Mouse (Mus musculus): ENCODE measurements around the gene Bcam. TPM values are rescaled to one million over a fixed set of nuclear protein-coding genes. Genes with fewer than 3 reads are reported as not detected.

Gene Bcam
- polyA plus RNA-seq, 1 experiment from 2014 or later: 59.7 TPM

Other genes starting within 250 kb of the Bcam start
- 33.2 and 39.7 TPM in 2 replicates for gene Ppp1r37, start 207.9 kb downstream of the Bcam start, polyA plus RNA-seq (2016; fragmentation: Nextera tagmentation; extraction: Ambion mirVana)
- 0.38 and 0.61 TPM in 2 replicates for gene Zfp296, start 193.7 kb downstream of the Bcam start, polyA plus RNA-seq (2016; fragmentation: Nextera tagmentation; extraction: Ambion mirVana)
- 167 and 170 TPM in 2 replicates for gene Gemin7, start 193.4 kb downstream of the Bcam start, polyA plus RNA-seq (2016; fragmentation: Nextera tagmentation; extraction: Ambion mirVana)
- 77.4 and 78.4 TPM in 2 replicates for gene Clasrp, start 166.5 kb downstream of the Bcam start, polyA plus RNA-seq (2016; fragmentation: Nextera tagmentation; extraction: Ambion mirVana)
- gene Relb, start 141.6 kb downstream of the Bcam start, polyA plus RNA-seq (2016; fragmentation: Nextera tagmentation; extraction: Ambion mirVana): 5.8 and 7.3 TPM in 2 replicates
- gene Clptm1, start 106.0 kb downstream of the Bcam start, polyA plus RNA-seq (2016; fragmentation: Nextera tagmentation; extraction: Ambion mirVana): 92.6 and 94.2 TPM in 2 replicates
- gene Apoc2, start 93.1 kb downstream of the Bcam start, polyA plus RNA-seq (2016; fragmentation: Nextera tagmentation; extraction: Ambion mirVana): 0.97 TPM in 1 of 2 replicates, not detected in the other
- gene Gm44805, start 89.6 kb downstream of the Bcam start, polyA plus RNA-seq (2016; fragmentation: Nextera tagmentation; extraction: Ambion mirVana): not detected in 2 replicates
- not detected in 2 replicates for gene Apoc4, start 89.5 kb downstream of the Bcam start, polyA plus RNA-seq (2016; fragmentation: Nextera tagmentation; extraction: Ambion mirVana)
- 4.6 and 7.0 TPM in 2 replicates for gene Apoc1, start 78.4 kb downstream of the Bcam start, polyA plus RNA-seq (2016; fragmentation: Nextera tagmentation; extraction: Ambion mirVana)
- 114 and 131 TPM in 2 replicates for gene Apoe, start 71.8 kb downstream of the Bcam start, polyA plus RNA-seq (2016; fragmentation: Nextera tagmentation; extraction: Ambion mirVana)
- gene Tomm40, start 55.6 kb downstream of the Bcam start, polyA plus RNA-seq (2016; fragmentation: Nextera tagmentation; extraction: Ambion mirVana): 166 and 174 TPM in 2 replicates
- gene Nectin2, start 20.5 kb downstream of the Bcam start, polyA plus RNA-seq (2016; fragmentation: Nextera tagmentation; extraction: Ambion mirVana): 65.0 and 74.9 TPM in 2 replicates
- 2.8 and 3.1 TPM in 2 replicates for gene Cblc, start 25.8 kb upstream of the Bcam start, polyA plus RNA-seq (2016; fragmentation: Nextera tagmentation; extraction: Ambion mirVana)
- gene Bcl3, start 51.8 kb upstream of the Bcam start, polyA plus RNA-seq (2016; fragmentation: Nextera tagmentation; extraction: Ambion mirVana): 0.54 and 0.82 TPM in 2 replicates
- gene Gm19345, start 81.0 kb upstream of the Bcam start, polyA plus RNA-seq (2016; fragmentation: Nextera tagmentation; extraction: Ambion mirVana): 0.43 TPM in 1 of 2 replicates, not detected in the other
- not detected in 2 replicates for gene Ceacam16, start 90.3 kb upstream of the Bcam start, polyA plus RNA-seq (2016; fragmentation: Nextera tagmentation; extraction: Ambion mirVana)
- not detected in 2 replicates for gene Ceacam19, start 116.9 kb upstream of the Bcam start, polyA plus RNA-seq (2016; fragmentation: Nextera tagmentation; extraction: Ambion mirVana)
- 7.5 and 8.1 TPM in 2 replicates for gene Pvr, start 150.1 kb upstream of the Bcam start, polyA plus RNA-seq (2016; fragmentation: Nextera tagmentation; extraction: Ambion mirVana)
- 0.14 TPM in 1 of 2 replicates, not detected in the other for gene Igsf23, start 179.7 kb upstream of the Bcam start, polyA plus RNA-seq (2016; fragmentation: Nextera tagmentation; extraction: Ambion mirVana)
- gene Ceacam20, start 194.4 kb upstream of the Bcam start, polyA plus RNA-seq (2016; fragmentation: Nextera tagmentation; extraction: Ambion mirVana): not detected in 2 replicates
- gene Nlrp9b, start 220.4 kb upstream of the Bcam start, polyA plus RNA-seq (2016; fragmentation: Nextera tagmentation; extraction: Ambion mirVana): not detected in 2 replicates

All from limb, embryonic 12.5 days (tissue).